Mouse (Mus musculus) c-Kit-positive CD71-positive TER-119-positive erythroid progenitor cells, embryonic 14.5 days (primary cell): Measurements from ENCODE around the gene Gpr142.

Experiments
- DNase-seq: peaks from one replicate; pipeline ENCODE4 v3.0.0-alpha.2; 2013; ENCODE audit warnings: low spot score

Gpr142 gene

GRCm38 (mm10) chr11:114844464-114845220 lies 45.9 kb downstream of the Gpr142 start:
- DNase-seq = no peak

GRCm38 (mm10) chr11:114846336-114846735 lies 47.6 kb downstream of the Gpr142 start:
- no peak for DNase-seq

DNA sequence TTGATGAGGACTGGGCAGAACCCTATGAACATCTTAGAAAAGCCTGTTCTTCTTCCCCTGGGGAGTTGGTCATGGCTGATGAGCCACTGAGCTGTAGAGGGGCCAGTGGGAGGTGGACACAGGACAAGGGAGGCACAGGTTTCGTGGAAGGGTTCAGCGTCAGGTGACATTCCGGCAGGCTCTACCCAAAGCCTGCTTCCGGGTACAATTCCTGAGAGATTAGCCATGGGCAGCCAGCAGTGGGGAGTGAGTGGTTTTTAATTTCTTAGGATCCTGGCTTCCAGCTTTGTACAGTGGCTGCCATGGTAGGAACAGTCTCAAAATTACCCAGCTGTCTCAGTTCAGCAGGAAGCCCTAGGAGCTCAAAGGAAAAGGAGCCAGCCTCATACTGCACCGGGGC lies 48.3 kb downstream of the Gpr142 start:
- no peak for DNase-seq

DNA sequence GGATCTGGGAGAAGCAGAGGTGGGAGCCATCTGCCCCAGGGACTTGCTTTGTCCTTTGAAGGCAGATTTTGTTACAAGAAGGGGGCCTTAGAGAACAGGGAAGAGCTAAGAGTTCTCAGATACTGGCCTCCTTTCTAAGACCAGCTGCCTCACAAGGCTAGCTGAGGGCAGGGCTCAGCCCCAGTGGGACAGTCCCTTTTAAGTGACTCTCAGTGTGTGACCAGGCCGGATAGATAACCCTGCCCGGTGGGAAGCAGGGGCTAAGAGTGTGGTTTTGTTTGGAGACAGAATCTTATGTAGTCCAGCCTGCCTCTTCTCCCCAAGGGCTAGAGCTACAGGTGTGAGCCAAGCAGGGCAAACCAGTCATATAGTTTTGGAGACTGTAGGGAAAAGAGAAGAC lies 50.8 kb downstream of the Gpr142 start:
- DNase-seq = no peak

- DNase-seq = no peak
Observed at GRCm38 (mm10) chr11:114850066-114850451, 51.3 kb downstream of the Gpr142 start.

- no peak for DNase-seq
Observed at GRCm38 (mm10) chr11:114850452-114851268, 51.9 kb downstream of the Gpr142 start, which contains the start of gene Gprc5c. Gene Gprc5c, plus strand, starts transcription at chr11:114851152.

- no peak for DNase-seq
Observed at GRCm38 (mm10) chr11:114851269-114851607, 52.5 kb downstream of the Gpr142 start.

- no peak for DNase-seq
Observed at GRCm38 (mm10) chr11:114851608-114852310, 53.0 kb downstream of the Gpr142 start.

DNA sequence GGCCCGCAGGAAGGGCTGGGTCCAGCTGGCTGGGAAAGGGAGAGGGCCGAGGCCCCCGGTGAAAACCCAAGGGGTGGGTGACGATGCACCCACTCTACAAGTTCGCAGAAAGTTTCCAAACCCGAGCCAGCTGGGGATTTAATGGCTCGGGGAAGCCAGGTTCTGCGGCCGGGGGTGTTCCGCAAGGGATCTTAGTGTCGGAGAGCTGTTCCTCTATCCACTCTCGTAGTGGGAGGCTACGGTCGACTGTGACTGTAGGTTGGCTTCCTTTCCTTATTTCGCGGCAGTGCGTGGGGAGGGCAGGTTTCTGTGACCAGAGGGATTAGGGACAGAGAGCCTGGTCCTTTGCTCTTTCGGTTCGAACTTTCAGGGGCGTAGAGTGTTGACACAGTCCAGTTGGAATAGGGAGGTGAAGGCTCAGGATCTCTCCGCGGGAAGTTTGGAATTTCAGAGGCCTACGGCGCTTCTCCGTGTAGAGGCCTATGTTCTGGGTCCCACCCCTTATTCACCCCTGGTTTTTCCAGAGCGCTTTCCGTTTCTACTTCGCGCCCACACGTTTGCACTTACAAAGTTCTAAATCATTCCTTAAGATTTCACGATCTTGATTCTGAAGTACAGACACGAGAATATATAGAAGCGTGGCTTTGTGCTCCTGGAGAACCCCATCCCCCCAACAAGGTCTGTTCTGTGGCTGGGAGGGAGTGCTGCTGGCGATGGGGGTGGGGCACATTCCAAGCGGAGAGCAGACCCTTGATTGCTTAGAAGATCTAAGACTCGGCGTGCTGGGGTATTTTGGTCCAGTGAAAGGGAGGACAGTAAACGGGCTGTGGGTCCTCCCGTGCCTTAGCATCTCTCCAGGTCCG lies 53.8 kb downstream of the Gpr142 start:
- no peak for DNase-seq

DNA sequence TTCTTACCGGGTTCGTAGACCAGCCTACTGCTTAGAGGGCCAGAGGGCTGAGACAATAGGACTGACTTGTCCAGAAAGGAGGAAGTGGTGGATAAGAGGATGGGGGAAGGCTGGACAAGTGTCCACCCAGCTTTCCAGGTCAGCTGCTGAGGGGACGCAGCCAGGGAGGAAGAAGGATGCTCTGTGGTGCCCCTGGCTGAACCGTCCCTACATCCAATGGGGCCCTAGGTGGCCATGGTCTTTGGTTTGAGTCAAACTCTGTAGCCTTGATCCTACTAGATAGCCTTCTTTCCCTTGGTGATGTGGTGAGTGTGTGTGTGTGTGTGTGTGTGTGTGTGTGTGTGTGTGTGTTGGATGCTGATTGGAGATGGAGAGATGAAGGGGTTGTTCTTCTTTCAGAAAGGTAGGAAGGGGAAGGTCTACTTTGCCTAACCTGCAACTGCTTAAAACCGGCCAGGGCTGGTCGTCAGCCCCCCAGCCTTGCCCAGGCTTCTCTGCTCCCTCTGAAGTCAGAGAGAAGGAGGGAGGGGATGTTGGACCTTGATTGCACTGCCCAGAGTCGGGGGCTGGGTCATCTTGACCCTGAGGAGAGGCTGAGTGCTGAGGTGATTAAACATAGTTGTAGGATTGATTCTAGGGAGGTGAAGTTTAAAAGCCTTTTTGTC lies 54.6 kb downstream of the Gpr142 start:
- DNase-seq = no peak

GRCm38 (mm10) chr11:114854581-114854980 lies 55.9 kb downstream of the Gpr142 start:
- no peak for DNase-seq

GRCm38 (mm10) chr11:114856125-114856524 lies 57.4 kb downstream of the Gpr142 start:
- DNase-seq = no peak
